Mouse (Mus musculus) bone marrow macrophage, adult 2 months (primary cell): Measurements from ENCODE around the gene Rdh16. TPM values are rescaled to one million over a fixed set of nuclear protein-coding genes. Genes with fewer than 3 reads are reported as not detected.

ENCODE experiments used
- polyA plus RNA-seq: library from polyadenylated mRNA; stranded (reverse); fragments of >200 nt; gene quantifications from 2 replicates; pipeline ENCODE4 v1.2.4, GENCODE M21; 2012; ENCODE audit not compliant: missing spikeins, insufficient read depth, insufficient read length

Gene Rdh16
- polyA plus RNA-seq, 1 experiment = not detected

Other genes starting within 250 kb of the Rdh16 start
- gene Lrp1, start 180.0 kb upstream of the Rdh16 start, polyA plus RNA-seq = 361 and 418 TPM in 2 replicates
- gene Stat6, start 158.2 kb upstream of the Rdh16 start, polyA plus RNA-seq = 128 and 144 TPM in 2 replicates
- gene Nemp1, start 134.3 kb upstream of the Rdh16 start, polyA plus RNA-seq = 11.0 and 13.5 TPM in 2 replicates
- gene Nab2, start 132.6 kb upstream of the Rdh16 start, polyA plus RNA-seq = 21.4 and 25.4 TPM in 2 replicates
- 0.31 TPM in 1 of 2 replicates, not detected in the other for gene Myo1a, start 96.0 kb upstream of the Rdh16 start, polyA plus RNA-seq
- gene Tac2, start 76.7 kb upstream of the Rdh16 start, polyA plus RNA-seq = not detected in 2 replicates
- gene Zbtb39, start 61.6 kb upstream of the Rdh16 start, polyA plus RNA-seq = 4.4 and 4.6 TPM in 2 replicates
- not detected in 2 replicates for gene Gpr182, start 49.4 kb upstream of the Rdh16 start, polyA plus RNA-seq
- not detected in 2 replicates for gene Rdh1, start 41.4 kb upstream of the Rdh16 start, polyA plus RNA-seq
- not detected in 2 replicates for gene Rdh16f1, start 41.4 kb upstream of the Rdh16 start, polyA plus RNA-seq
- gene Rdh9, start 24.8 kb upstream of the Rdh16 start, polyA plus RNA-seq = 0.60 TPM in 1 of 2 replicates, not detected in the other
- gene Rdh19, start 48.8 kb downstream of the Rdh16 start, polyA plus RNA-seq = not detected in 2 replicates
- gene Rdh16f2, start 65.3 kb downstream of the Rdh16 start, polyA plus RNA-seq = not detected in 2 replicates
- gene Rdh7, start 87.7 kb downstream of the Rdh16 start, polyA plus RNA-seq = not detected in 2 replicates
- gene Sdr9c7, start 97.4 kb downstream of the Rdh16 start, polyA plus RNA-seq = not detected in 2 replicates
- gene Hsd17b6, start 206.5 kb downstream of the Rdh16 start, polyA plus RNA-seq = not detected in 2 replicates
- 14.3 and 18.6 TPM in 2 replicates for gene Prim1, start 214.0 kb downstream of the Rdh16 start, polyA plus RNA-seq
- gene Naca, start 234.4 kb downstream of the Rdh16 start, polyA plus RNA-seq = 540 and 609 TPM in 2 replicates